Mouse (Mus musculus) G1E-ER4 (cell line): Measurements from ENCODE around the gene Pard3. TPM values are rescaled to one million over a fixed set of nuclear protein-coding genes. Genes with fewer than 3 reads are reported as not detected.

ENCODE experiments used
- GATA1 ChIP-seq: IDR thresholded peaks from one replicate; pipeline ENCODE4 v1.8.0; 2012; ENCODE audit warnings: low read length, inconsistent platforms
- polyA plus RNA-seq: library from polyadenylated mRNA; stranded (reverse); fragments of >175 nt; gene quantifications from 2 replicates; pipeline ENCODE4 v1.2.3, GENCODE M21; 2012

Pard3 gene
- polyA plus RNA-seq, 1 experiment: 0.09 TPM

GRCm38 (mm10) chr8:127264691-127265470 is 201.2 kb downstream of the Pard3 start:
- TF ChIP-seq GATA1: no peak

GRCm38 (mm10) chr8:127266777-127267176 is 203.1 kb downstream of the Pard3 start:
- no peak for TF ChIP-seq GATA1

- TF ChIP-seq GATA1: no peak
Observed at GRCm38 (mm10) chr8:127268239-127269024, 204.7 kb downstream of the Pard3 start.

- no peak for TF ChIP-seq GATA1
Observed at GRCm38 (mm10) chr8:127269082-127269747, 205.5 kb downstream of the Pard3 start.

GRCm38 (mm10) chr8:127271186-127271585 is 207.5 kb downstream of the Pard3 start:
- no peak for TF ChIP-seq GATA1

GRCm38 (mm10) chr8:127280299-127280974 is 216.7 kb downstream of the Pard3 start:
- TF ChIP-seq GATA1: no peak

- no peak for TF ChIP-seq GATA1
Observed at GRCm38 (mm10) chr8:127281035-127281434, 217.3 kb downstream of the Pard3 start.

- no peak for TF ChIP-seq GATA1
Observed at GRCm38 (mm10) chr8:127284462-127285216, 220.9 kb downstream of the Pard3 start.

GRCm38 (mm10) chr8:127287816-127288215 is 224.1 kb downstream of the Pard3 start:
- TF ChIP-seq GATA1: no peak

GRCm38 (mm10) chr8:127292307-127292706 is 228.6 kb downstream of the Pard3 start:
- TF ChIP-seq GATA1: no peak

- no peak for TF ChIP-seq GATA1
Observed at GRCm38 (mm10) chr8:127293025-127293729, 229.5 kb downstream of the Pard3 start.

- TF ChIP-seq GATA1: no peak
Observed at GRCm38 (mm10) chr8:127294061-127294460, 230.4 kb downstream of the Pard3 start.

- no peak for TF ChIP-seq GATA1
Observed at GRCm38 (mm10) chr8:127295848-127296247, 232.2 kb downstream of the Pard3 start.

- no peak for TF ChIP-seq GATA1
Observed at GRCm38 (mm10) chr8:127300493-127300892, 236.8 kb downstream of the Pard3 start.
